Mouse (Mus musculus): ENCODE measurements at regions not wholly inside any gene's neighbourhood (a gene's known extent, or its start where the extent isn't known, plus 50 kb on each side); places are given as distances from the start of the nearest gene placed in this dataset.

DNA sequence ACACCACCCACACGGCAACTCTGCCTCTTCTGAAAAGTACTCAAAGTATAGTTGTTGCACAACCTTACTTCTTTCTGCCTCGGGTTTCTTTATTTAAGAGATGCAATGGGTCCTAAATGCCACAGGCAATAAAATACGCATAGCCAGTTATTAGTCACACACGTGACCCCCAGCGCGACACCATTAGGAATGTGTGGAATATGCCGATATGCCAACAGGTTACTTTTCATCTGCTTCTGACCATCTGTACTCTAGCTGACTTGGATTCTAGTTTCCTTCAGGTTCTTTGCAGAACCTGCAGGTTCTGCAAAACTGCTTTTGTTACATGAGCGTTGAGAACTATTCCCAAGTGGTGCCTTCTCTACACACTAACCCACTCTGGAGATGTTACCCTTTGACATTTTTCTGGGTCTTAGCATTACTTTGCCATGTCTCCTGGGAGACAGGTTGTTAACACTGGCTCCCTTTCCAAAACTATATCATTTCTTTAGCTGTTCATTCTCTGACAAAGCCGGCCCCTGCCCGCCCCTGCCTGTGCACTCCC is 515.6 kb downstream of the Gja1 start:
- DNase-seq = no peak

DNA sequence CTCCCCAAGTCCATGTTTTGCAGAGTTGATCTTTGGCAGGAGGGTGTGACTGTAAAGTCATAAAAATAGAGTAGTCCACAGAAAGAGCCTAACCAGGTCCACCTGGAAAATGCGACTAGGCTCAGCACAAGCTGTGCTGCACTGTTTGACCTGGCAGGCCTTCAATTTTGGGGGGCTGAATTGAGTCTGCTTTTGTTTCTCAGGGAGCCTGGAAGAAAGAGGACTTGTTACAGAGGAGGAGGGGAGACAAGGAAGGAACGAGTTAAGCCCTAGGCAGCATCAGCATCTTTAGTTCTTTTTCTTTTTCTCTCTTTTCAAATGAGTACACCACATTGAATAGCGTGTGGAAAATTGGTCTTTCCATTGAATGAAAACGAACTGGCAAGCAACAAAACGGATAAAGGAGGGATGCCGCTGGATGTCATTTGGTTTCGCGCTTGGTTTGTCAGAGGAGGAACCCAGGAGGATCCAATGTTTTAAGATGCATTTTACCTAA is 516.1 kb downstream of the Gja1 start:
- DNase-seq = no peak

DNA sequence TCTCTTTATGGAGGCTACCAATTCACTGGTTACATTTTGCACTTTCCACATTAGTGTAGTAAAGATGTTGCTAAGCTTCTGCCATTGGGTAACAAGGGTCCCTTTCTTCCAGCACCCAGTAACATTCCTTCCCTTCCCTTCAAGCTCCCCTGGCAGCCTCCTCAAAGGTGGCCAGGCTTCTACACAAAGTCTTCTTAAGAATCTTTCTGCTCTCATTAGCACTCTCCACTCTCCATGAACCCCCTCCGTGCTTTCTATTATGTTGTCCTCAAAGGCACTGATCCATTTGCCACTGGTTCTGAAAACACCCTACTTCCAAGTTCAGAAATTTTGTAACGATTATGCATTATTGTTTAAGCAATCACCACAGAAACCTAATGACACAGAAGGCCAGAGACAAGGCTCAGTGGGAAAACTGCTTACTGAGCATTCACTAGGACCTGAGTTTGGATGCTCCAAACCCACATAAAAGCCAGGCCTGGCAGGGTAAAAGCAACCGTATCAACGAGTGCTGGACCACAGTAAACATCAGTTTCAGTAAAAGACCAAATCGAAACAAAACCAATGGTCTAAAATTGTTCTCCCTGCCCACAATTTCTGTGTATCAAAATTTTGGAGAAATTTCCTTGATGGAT is 522.6 kb downstream of the Gja1 start:
- DNase-seq = no peak

DNA sequence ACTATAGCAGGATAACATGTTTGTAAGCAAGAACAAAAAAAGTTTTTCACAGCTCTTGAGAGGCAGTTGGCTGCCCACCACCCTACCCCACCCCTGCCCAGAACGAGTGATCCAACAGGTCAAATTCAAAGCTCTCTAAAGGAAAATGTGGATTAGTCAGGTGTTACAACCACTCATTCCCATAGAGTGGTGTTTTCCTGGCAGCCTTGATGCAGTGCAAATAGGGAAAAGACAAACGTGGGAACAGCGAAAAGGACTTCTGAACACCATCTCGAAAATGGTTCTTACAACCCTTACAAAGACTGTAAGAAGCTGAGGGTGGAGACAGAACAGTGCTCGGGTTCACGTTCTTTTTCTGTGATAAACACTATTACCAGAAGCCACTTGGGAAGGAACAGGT is 523.8 kb downstream of the Gja1 start:
- no peak for DNase-seq

DNA sequence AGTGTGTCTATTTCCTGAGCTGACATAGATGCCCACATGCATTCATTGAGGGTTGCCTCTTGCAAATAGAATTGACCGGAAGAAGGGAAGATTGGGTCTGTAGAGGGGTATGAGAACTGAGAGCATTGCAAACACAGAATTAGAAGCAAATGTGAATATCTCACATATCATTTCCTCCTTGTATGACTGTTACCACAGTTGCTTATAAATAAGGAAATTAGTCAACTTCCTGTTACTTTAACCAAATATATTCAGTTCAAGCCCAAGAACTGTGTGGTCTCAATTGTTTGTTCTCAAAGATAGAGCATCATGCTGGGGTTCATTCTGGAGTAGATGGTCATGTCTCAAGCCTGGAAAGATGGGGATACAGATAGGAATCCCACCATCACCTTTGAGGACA is 535.6 kb downstream of the Gja1 start:
- DNase-seq = no peak

DNA sequence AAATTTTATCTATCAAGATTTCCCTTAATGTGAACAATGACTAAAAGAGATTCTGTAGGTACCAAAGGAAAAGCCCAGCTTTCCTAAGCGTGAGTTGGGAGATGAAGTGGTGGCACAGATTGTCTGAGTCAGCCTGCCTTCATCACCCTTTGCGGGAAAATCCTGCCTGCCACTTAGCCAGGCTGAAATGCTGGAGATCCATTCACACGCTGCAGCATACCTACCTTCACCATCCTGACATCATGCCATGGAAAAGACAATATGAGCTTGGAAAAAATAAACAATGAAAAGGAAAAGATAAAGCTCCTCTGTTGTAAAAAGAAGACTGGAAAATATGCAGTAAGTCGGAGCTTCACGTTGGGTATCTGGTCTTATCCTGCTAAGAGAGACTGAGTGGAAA is 537.0 kb downstream of the Gja1 start:
- DNase-seq = no peak

DNA sequence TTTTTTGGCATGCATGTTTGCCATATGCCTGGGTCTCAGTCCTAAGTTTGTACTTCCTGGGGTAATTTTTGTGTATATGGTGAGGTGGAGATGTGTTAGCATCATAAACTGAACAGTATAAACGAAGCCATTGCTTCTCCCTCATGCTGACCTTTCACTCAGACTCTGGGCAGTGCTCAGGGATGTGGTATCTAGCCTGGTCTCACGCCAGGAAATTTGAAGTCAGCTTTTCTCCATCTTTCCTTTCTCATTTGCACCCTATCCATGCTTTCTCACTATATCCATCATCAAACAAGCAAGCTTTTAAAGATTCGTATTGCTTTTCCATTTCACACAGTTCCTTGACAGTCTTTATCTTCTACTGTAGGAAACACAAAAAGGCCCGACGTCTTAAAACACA is 541.3 kb downstream of the Gja1 start:
- DNase-seq = no peak

DNA sequence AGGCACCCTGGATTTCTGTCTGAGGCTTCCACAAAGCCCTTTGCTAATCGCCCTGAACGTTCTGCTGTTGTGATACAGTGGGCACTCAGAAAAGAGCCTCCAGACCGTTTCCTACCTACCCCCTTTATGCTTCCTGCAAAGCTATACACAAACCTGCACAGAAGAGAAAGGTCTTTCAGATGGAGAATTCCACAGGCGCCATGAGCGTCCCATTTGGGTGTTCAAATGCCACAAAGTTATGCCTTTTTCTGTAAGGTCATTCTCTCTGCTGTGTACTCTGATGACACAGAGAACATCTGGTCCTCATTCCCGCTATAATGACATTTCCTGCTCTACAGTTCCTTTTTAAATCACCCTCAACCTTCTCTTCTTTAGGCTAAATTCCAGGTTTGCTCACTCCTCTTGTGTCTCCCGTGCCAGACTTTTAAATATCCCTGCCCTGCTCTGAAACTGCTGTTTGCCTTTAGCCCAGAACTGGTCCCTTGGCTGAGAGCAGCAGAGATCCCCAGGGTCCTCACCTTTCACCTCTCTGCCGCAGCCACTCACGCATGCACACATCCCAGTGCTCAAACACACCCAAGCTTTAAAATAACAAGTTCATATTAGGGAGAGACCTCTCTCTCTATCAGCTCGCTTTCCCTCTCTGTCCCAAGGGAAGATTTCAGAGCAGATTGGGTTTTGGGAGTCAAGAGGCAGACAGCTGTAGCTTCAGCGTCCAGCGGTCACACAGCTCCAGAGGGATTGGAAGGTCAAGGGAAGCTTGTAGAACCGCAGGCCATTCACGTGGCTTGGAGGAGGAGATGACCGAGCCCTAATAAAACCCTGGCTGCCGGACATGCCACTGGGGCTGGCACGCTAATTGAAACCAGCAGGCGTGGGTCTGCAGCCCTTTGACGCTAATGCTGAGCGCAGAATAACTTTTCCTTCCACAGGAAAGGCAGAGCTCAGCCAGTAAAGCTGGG is 543.9 kb downstream of the Gja1 start:
- peak; percentile 48 to 60 for DNase-seq

DNA sequence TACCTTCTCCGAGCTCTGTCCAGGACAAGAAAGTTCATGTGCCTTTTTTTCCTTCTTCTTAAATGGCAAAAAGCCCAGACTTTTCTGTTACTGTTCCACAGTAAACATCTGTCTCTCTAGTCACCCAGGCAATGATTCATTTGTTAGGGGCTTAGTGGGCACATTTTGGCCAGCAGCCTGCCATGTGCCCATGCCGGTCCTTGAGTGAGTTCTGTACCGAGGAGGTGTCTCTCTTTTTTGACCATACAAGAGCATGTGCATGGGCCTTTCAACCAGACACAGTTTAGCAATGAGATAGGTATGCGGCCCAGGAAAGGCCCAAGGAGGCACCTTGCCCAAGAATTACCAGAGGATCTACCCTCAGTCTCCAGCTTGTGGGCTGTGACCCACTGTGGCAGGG is 551.0 kb upstream of the Hsf2 start:
- peak in 1 of 2 experiments; percentile 2 for DNase-seq

DNA sequence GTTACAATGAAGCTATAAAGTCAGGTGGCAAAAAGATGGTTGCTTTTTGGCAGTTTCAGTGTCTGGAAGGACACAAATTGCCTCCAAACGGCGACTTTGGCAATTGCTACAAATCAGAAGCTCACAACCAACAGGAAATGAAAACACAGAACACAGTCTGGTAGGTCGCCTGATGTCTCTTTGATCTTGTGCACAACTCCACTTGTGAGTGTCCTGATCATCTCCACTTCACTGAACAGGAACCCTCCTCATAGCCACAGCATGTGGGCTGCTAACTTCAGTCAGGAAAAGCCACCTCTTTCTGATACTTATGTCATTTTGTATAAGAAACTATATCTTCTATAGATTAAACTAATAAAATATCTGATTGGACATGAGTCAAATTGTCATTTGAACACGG is 544.2 kb upstream of the Hsf2 start:
- DNase-seq = no peak

DNA sequence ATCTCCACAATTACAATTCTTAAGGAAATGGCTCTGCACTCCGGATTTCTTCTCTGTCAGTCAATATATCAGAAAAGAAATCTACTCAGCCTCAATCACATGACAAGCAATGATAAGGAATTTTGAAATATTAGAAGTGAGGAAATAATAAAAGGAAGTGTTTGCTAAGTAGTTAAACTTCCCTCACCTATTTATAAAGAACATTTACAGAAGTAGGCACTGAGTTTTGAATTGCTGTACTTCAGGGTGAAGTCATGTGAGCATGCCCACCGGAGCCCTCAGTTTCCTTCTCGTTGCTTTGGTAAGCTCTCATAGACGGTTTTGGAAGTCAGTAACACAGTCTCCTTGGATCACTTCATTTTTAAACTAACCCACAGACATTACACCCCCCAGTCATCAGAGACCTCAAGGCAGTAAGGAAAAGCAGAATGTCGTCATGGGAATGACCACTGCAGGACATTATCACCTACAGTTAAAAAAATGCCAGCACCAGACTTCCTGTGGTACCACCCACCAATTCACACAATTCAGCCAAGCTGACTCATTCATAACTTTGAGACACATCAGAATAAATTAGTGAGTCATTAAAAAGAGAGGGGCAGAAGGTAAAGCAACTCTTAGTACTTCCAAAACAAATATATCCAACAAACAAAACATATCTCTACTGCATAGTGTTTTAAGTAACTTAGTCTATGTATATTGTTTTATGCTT is 541.6 kb upstream of the Hsf2 start:
- no peak for DNase-seq

DNA sequence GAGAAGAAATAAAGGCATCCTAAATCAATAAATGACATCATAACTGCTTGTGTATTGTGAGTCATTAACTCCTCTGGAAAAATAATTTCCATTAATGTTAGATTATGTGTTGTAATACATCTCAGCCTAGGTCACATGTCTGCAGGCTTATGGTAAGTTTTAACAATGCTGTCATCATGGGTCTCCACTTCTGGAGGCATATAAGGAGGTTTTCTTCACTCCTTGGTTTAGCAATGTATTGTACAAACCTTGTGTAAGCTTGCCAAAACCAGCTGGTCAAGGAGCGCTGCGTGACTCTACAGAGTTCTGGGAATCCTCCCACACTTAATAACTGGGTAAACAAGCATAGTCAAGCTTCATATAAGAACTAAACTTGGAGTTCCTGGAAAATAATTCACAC is 529.5 kb upstream of the Hsf2 start:
- DNase-seq = no peak

DNA sequence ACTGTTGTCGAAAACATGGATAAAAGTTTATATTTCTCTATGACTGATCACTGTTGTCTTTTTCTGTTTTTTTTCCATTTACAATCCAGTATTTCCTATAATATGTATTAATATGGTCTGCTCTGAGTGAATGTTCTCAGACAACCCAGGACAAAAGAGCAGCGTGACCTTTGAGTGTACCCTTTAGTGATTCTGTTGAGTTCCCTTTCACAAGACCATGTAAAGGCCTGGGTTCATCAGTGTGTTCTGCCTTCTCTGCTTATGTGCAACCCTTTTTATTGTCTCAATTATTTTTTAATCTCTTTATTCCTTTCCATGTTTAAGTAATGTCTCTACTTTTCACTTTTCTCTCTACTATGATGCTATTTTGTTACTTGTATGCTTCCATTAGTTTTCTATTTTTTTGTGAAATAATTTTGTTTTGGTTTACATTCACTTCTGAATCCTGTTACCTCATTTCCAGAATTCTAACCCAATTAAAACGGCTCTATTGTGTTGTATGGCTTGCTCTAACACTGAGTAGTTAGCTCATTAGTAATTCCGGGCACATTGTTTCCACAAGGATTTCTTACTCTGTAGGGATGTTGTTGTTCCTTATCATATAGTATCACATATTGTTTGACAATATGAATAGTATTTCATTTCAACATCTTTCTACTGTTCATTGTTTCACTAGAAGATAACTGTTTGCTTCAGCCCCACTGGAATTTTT is 523.9 kb upstream of the Hsf2 start:
- DNase-seq = no peak

DNA sequence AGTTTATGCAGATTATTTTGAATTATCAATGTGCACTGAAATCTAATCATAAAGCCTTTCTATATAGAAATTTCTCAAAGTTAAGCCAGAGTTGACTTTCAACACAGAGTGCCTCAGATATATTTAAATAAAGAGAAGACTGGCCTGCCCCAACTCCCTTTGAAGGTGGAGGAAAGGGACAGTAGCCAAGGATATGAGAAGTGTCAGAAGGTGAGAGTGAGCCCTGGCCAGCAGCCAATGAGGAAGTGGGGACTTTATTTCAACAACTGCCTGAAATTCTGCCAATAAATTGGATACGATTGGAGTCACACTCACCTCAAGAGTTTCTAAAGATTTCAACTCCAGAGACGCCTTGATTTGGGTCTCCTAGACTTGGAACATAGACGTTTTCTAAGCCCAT is 523.0 kb upstream of the Hsf2 start:
- DNase-seq = peak in 1 of 2 experiments; percentile 6

DNA sequence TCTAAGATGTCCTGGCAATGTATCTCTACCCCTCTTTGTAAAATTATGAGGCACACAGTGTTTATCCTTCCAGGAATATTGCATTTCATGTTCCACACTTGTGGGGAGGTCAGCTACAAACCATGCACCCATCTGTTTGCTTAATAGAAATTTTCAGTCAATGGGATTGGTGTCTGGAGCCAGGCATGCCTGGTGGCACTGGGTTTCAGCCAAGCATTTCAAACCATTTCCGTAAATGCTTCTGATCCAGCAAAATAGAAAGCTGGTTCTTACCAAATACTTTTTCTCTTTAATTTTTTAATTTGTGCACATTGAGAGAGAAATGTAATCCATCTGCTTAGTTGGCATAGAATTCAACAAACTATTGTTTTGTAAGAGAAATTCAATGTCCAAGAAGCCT is 517.3 kb upstream of the Hsf2 start:
- no peak for DNase-seq

DNA sequence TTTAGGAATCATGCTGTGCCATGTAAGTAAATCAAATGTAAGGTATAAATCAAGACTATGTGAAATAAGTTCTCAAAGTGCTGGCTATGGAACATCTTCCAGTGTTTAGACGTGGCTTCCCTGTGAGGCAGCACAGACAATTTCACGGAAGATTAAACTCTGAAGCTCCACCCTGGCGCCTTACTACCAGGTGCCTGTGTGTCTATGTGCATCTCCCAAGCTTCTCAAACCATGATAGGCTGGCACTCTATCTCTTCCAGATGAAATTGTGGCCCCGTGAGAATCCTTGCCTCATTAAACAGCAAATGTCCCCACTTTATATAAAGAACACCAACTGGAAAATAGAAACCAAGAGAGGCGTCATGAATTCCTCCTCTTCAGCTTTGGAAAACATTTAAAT is 511.4 kb upstream of the Hsf2 start:
- DNase-seq = no peak

DNA sequence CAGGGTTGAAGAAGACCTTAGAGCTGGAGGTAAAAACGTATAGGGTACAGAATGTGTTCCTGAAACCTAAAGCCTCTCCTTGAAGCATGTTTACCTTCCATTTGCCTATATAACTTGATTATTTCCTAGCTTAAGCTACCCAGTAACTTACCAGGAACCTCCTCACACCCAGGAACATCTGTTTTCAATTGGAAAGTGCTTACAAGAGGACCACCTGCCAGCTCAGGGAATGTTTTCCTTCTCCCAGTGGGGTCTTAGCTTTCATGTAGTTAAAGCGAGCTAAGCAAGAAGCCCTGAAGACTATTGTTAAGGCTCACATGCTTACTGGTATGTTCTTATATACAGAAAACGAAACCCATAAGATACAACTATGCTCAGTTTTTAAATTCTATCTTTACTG is 506.6 kb upstream of the Hsf2 start:
- DNase-seq = no peak

DNA sequence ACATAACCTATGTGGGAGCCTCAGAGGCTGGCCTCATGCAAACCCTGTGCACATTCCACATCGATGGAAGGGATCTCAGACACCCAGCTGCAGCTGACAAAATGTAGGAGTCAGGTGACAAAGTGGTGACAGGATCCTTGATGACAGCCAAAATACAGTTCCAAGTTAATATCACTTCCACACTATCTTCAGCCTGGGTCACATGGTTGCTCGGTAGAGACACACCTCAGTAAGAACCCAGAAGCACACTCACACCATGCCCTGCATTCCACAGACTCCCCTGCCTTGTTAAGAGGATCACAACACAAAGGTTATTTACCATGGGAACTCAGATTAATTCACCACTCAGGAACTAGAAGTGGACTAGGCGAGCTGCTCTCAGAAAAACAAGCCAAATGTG is 505.4 kb upstream of the Hsf2 start:
- DNase-seq = no peak

DNA sequence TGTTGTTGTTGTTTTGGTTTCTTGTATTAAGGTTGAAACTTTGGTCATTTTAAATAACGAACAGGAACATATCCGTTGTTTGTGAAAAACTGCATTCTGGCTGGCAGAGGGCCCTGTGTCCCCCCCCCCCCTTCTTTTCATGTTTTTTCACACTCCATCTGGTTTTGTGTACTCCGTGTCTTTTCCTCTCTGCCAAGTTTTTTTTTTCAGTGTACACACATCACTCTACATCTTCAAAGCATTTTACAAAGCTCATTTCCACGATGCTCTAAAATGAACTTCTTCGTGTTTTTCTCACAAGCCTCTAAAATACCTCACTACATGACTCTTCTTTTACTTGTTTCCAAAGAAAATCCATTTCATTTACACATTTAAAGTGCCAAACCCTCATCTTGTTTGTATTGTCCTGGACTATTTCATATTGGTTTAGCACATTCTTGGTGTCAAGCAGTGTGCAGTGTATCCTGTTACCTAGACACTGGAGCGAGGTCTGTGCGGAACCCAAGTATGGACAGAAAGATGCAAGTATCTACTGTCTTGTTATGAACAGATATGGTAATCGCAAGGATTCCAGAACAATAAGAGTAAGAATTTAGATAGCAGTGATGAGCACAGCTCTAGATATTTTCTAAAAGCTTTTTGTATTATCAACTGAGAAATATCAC is 503.5 kb upstream of the Hsf2 start:
- DNase-seq = no peak

DNA sequence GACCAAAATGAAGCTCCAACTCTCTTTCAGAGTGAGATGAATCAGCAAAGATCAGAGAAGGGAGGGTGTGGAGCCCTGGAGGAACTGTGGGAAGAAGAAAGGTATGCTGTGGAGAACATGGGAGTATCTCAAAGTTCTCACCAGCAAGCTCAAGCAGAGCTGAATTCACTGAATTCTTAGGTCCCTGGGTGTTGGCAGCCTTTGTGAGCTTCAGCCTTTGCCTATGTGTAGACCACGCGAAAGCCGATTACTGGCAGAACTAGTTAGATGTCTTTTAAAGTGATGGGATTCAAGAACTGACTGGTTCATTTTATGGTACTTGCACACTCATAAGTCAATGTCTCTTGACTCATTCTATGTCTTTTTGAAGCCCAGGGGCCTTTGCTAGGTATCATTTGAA is 491.2 kb upstream of the Hsf2 start:
- no peak for DNase-seq
